Mouse (Mus musculus) liver, embryonic 13.5 days (tissue): ENCODE data around the gene Hsf3. TPM values are rescaled to one million over a fixed set of nuclear protein-coding genes. Genes with fewer than 3 reads are reported as not detected.

Experiments used
- polyA plus RNA-seq: library from polyadenylated mRNA; unstranded; fragments of >200 nt; fragmentation: Nextera tagmentation; extraction: Ambion mirVana; gene quantifications from 2 replicates; pipeline ENCODE4 v1.2.1, GENCODE M21; 2015

The Hsf3 gene
- polyA plus RNA-seq, 1 experiment from 2014 or later: not detected

Other genes with a start within 250 kb of the Hsf3 start
- gene Vsig4, start 162.9 kb downstream of the Hsf3 start, polyA plus RNA-seq: 0.13 TPM in 2 replicates
- gene Heph, start 935 bp downstream of the Hsf3 start, polyA plus RNA-seq: 1.1 TPM in 2 replicates